Comparison of ENCODE assay signal across 13 mouse cellular contexts in the genomic region with DNA sequence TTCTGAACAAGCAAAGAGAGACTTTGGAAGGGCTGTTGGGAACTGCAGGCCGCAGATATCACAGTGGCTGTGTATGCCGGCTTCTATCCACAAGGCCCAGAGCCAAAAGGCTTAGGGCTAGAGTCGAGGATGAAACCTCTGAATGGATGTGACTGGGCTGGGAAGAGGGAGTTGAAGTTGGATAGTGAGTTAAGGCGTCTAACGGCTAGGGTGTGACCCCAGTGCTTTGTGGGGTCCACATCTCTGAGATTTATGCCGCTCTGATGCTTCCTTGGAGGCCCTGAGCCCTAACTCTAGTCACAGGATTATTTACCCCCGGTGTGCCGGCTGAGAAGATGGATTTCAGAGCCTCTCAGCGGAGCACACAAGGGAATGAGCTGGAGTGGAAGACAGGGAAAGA. TPM values are rescaled to one million over a fixed set of nuclear protein-coding genes. Genes with fewer than 3 reads are reported as not detected.
DNase-seq lines count a peak whose midpoint lies in the region; ATAC-seq and TF ChIP-seq lines count a peak whose summit lies in the region.
"Had no signal": no experiment of that assay in that cellular context is flagged by ENCODE, and none has a peak within 500 bp of the region (broad histone marks: within the 10 kb centered on the region; RNA-seq: fewer than 3 reads in every experiment).

No protein-coding gene starts in this region.

- no peak for DNase-seq in heart, adult 9 months (ENCODE audit: low spot score in 2 of 2)
- DNase-seq in lung, postnatal 0 days (ENCODE audit: low spot score) = no peak
- DNase-seq in lung, postnatal 36 days = no peak
- DNase-seq in gastrocnemius, adult 8-10 months (ENCODE audit: low spot score in 2 of 2) = no peak
- DNase-seq in embryo, embryonic 10 days (ENCODE audit: low spot score) = no peak
- DNase-seq: adrenal gland, postnatal 10 days; gastrocnemius, postnatal 14 days; spleen, adult 18-20 months had no signal

- 34% methylated on average over 9 of the region's 9 CpGs for WGBS in heart, embryonic 14.5 days
- WGBS in lung, postnatal 0 days = 49% methylated on average over 9 of the region's 9 CpGs
- WGBS in intestine, postnatal 0 days = 37% methylated on average over 9 of the region's 9 CpGs
- WGBS in stomach, embryonic 16.5 days = 32% methylated on average over 9 of the region's 9 CpGs

- no peak for TF ChIP-seq EP300 in lung, postnatal 0 days (IDR thresholded peaks at IDR 0.05)

- H3K4me3 ChIP-seq in heart, embryonic 14.5 days (ENCODE audit: control insufficient read depth in 1 of 2, insufficient read depth in 1 of 2, low read depth in 1 of 2, low read length in 2 of 2) = no peak overlapping the region
- no peak overlapping the region for H3K4me3 ChIP-seq in lung, postnatal 0 days (ENCODE audit: low read depth, low read length)
- no peak overlapping the region for H3K4me3 ChIP-seq in intestine, postnatal 0 days (ENCODE audit: low read depth, low read length)
- no peak overlapping the region for H3K4me3 ChIP-seq in stomach, embryonic 16.5 days (replicated peaks; ENCODE audit: low read length)
- H3K4me3 ChIP-seq: myocyte had no signal

- TF ChIP-seq CTCF in lung, postnatal 0 days (IDR thresholded peaks at IDR 0.05) = no peak
- no peak for TF ChIP-seq CTCF in intestine, postnatal 0 days (IDR thresholded peaks at IDR 0.05; ENCODE audit: low read depth)

- H3K27me3 ChIP-seq in heart, embryonic 14.5 days (ENCODE audit: control insufficient read depth, insufficient read depth, low read length) = no peaks in the 10 kb centered on the region
- no peaks in the 10 kb centered on the region for H3K27me3 ChIP-seq in lung, postnatal 0 days (replicated peaks; ENCODE audit: insufficient read depth, low read length)
- no peaks in the 10 kb centered on the region for H3K27me3 ChIP-seq in intestine, postnatal 0 days (replicated peaks; ENCODE audit: control insufficient read depth, insufficient read depth, low read length)
- H3K27me3 ChIP-seq in stomach, embryonic 16.5 days (ENCODE audit: control insufficient read depth, insufficient read depth, low read length) = no peaks in the 10 kb centered on the region

- H3K9me3 ChIP-seq in heart, embryonic 14.5 days (ENCODE audit: control insufficient read depth, low read length) = no peaks in the 10 kb centered on the region
- no peaks in the 10 kb centered on the region for H3K9me3 ChIP-seq in lung, postnatal 0 days (ENCODE audit: low read length)
- no peaks in the 10 kb centered on the region for H3K9me3 ChIP-seq in intestine, postnatal 0 days (ENCODE audit: control insufficient read depth)
- no peaks in the 10 kb centered on the region for H3K9me3 ChIP-seq in stomach, embryonic 16.5 days (replicated peaks; ENCODE audit: control insufficient read depth, low read length)

- peaks cover 32 to 41% of the 10 kb centered on the region in 2 experiments for H3K4me1 ChIP-seq in heart, embryonic 14.5 days (ENCODE audit: control insufficient read depth in 2 of 2, insufficient read depth in 2 of 2, low read length in 2 of 2)
- peaks cover 9% of the 10 kb centered on the region; the same call in 1 of the 2 replicates for H3K4me1 ChIP-seq in lung, postnatal 0 days (ENCODE audit: insufficient read depth, low read depth, low read length)
- H3K4me1 ChIP-seq in intestine, postnatal 0 days (replicated peaks; ENCODE audit: control insufficient read depth, insufficient read depth, low read length) = peaks cover 10% of the 10 kb centered on the region; the same call in 1 of the 2 replicates
- peaks cover 32% of the 10 kb centered on the region for H3K4me1 ChIP-seq in stomach, embryonic 16.5 days (ENCODE audit: control insufficient read depth, insufficient read depth, low read length)

- H3K27ac ChIP-seq in heart, embryonic 14.5 days (replicated peaks in 1 of 2; ENCODE audit: control insufficient read depth in 1 of 2, insufficient read depth in 1 of 2, low read depth in 2 of 2, low read length in 2 of 2) = peak overlapping the region; percentile 17 to 69
- peak overlapping the region; percentile 43 for H3K27ac ChIP-seq in lung, postnatal 0 days (ENCODE audit: low read length)
- peak overlapping the region; percentile 71; the same call in 1 of the 2 replicates for H3K27ac ChIP-seq in intestine, postnatal 0 days (ENCODE audit: low read depth, low read length)
- peak overlapping the region; percentile 73 for H3K27ac ChIP-seq in stomach, embryonic 16.5 days (ENCODE audit: low read length)

- H3K36me3 ChIP-seq in heart, embryonic 14.5 days (ENCODE audit: control insufficient read depth, insufficient read depth, low read length) = no peaks in the 10 kb centered on the region
- H3K36me3 ChIP-seq in lung, postnatal 0 days (ENCODE audit: insufficient read depth, low read length) = no peaks in the 10 kb centered on the region
- no peaks in the 10 kb centered on the region for H3K36me3 ChIP-seq in intestine, postnatal 0 days (ENCODE audit: control insufficient read depth, insufficient read depth)
- no peaks in the 10 kb centered on the region for H3K36me3 ChIP-seq in stomach, embryonic 16.5 days (ENCODE audit: control insufficient read depth, insufficient read depth, low read length)

- ATAC-seq in heart, embryonic 14.5 days (ENCODE audit: insufficient number of reproducible peaks, insufficient read depth, low FRiP score, low read depth) = no peak
- ATAC-seq in lung, postnatal 0 days = no peak
- ATAC-seq in intestine, postnatal 0 days = no peak
- ATAC-seq in stomach, embryonic 16.5 days (ENCODE audit: insufficient read depth, low FRiP score) = no peak

- H3K4me2 ChIP-seq in heart, embryonic 14.5 days (ENCODE audit: low read length) = 0 out of 2 replicates have a peak overlapping the region, but pooled peaks have one; percentile 1
- no peak overlapping the region for H3K4me2 ChIP-seq in lung, postnatal 0 days (replicated peaks; ENCODE audit: low read depth, low read length)
- 0 out of 2 replicates have a peak overlapping the region, but pooled peaks have one; percentile 13 for H3K4me2 ChIP-seq in intestine, postnatal 0 days (replicated peaks; ENCODE audit: low read depth)
- H3K4me2 ChIP-seq in stomach, embryonic 16.5 days (ENCODE audit: low read depth, low read length) = no peak overlapping the region

- peak overlapping the region; percentile 49; the same call in 1 of the 2 replicates for H3K9ac ChIP-seq in heart, embryonic 14.5 days (ENCODE audit: low read length)
- H3K9ac ChIP-seq in lung, postnatal 0 days (replicated peaks; ENCODE audit: low read depth) = no peak overlapping the region
- H3K9ac ChIP-seq in intestine, postnatal 0 days (ENCODE audit: low read depth, low read length) = no peak overlapping the region
- no peak overlapping the region for H3K9ac ChIP-seq in stomach, embryonic 16.5 days (ENCODE audit: low read length)

RNA-seq across cellular contexts. Expression of gene 1700122O11Rik, which starts 33.5 kb away (rescaled TPM):
- polyA plus RNA-seq in heart, embryonic 14.5 days (2014; fragmentation: Nextera tagmentation; extraction: Ambion mirVana) = not detected in 2 replicates
- not detected in 2 replicates for polyA plus RNA-seq in lung, postnatal 0 days (2015; fragmentation: Nextera tagmentation; extraction: Ambion mirVana)
- polyA plus RNA-seq in intestine, postnatal 0 days (2015; fragmentation: Nextera tagmentation; extraction: Ambion mirVana) = not detected in 2 replicates
- not detected in 2 replicates for polyA plus RNA-seq in stomach, embryonic 16.5 days (2015; fragmentation: Nextera tagmentation; extraction: Ambion mirVana)
- not detected for total RNA-seq in gastrocnemius, adult 8-10 months (2022)
- total RNA-seq: adrenal gland, postnatal 10 days; gastrocnemius, postnatal 14 days had no signal
- polyA plus RNA-seq: myocyte; thymus, postnatal 0 days had no signal

Comparison
In these comparisons a context has a peak if more than half of its experiments do, and no peak if none do; other contexts are left out.
1. H3K4me2 ChIP-seq: peak in heart, embryonic 14.5 days (single experiment) and intestine, postnatal 0 days (single experiment); none in lung, postnatal 0 days (single experiment) and stomach, embryonic 16.5 days (single experiment).
2. Peak in every context shown above with its lines, with median percentiles within 50 percentile points of each other: H3K27ac ChIP-seq.